Mouse (Mus musculus) kidney, adult 11 months (tissue): ENCODE measurements at regions not wholly inside any gene's neighbourhood (a gene's known extent, or its start where the extent isn't known, plus 50 kb on each side); places are given as distances from the start of the nearest gene placed in this dataset.

Source experiments
- DNase-seq: peaks from one replicate; pipeline ENCODE4 v3.0.0; 2022

- DNase-seq = no peak
These were observed 133.3 kb downstream of the Ptger3 start for GRCm38 (mm10) chr3:157699961-157700360.

GRCm38 (mm10) chr3:157698529-157698928 lies 131.8 kb downstream of the Ptger3 start:
- peak; percentile 36 for DNase-seq

GRCm38 (mm10) chr3:157695128-157696075 lies 128.7 kb downstream of the Ptger3 start:
- peak; percentile 86 for DNase-seq
